Mouse (Mus musculus): Measurements from ENCODE around the gene Cdkn2aipnl. TPM values are rescaled to one million over a fixed set of nuclear protein-coding genes. Genes with fewer than 3 reads are reported as not detected.

Gene Cdkn2aipnl
- polyA plus RNA-seq, 1 experiment from 2014 or later: 40.6 TPM

DNA sequence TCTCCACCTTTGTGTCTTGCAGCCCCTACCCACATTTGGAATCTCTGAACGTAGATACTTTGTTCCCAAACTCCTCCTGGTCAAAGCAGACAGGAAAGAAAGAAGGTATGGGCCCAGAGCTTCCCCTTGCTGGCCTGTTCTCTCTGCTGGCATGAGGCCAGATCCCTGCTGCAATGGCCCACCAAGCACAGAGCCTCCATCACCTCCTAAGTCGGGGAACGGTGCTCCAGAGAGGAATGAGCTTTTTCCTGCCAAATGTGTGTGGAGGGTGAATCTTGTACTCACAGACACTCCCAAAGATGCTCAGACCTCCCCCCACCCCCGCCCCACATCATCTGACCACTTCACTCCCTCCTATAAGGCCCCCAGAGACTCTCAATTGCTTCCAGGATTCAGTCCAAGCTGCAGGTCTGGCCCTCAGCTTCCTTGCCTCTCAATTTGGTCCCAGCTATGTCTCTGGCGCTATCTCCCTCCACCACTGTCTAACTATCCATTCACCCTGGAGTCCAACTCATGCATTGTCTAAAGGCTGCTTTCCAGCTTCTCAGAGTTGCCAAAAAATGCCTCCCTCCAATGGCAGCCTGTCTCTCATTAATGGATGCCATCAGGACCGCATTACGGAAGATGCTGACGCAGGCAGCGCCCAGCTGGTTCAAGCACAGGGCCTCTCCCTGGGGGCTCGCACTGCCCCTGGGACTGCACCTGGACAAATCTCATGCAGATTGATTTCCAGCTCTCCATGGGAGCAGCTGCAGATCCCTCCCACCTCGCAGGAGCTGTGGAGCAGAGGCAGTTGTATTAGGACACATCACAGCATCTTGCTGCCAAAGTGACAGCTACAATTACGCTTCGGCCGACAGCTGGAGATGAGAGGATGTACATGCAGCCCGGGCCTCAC lies 24.6 kb upstream of the Cdkn2aipnl start:
- ATAC-seq (ENCODE audit: low read depth): no peak
- H3K27ac ChIP-seq (ENCODE audit: low read length): no peak overlapping the region
- no peak overlapping the region for H3K4me2 ChIP-seq (ENCODE audit: low read depth, low read length)
- H3K36me3 ChIP-seq (ENCODE audit: control insufficient read depth, insufficient read depth): no peaks in the 10 kb centered on the region
- H3K9me3 ChIP-seq (replicated peaks; ENCODE audit: control insufficient read depth, low read length): no peaks in the 10 kb centered on the region
- no peak overlapping the region for H3K9ac ChIP-seq (ENCODE audit: low read depth, low read length)
- no peaks in the 10 kb centered on the region; the same call in 1 of the 2 replicates for H3K4me1 ChIP-seq (ENCODE audit: control insufficient read depth, low read depth, low read length)
- 57% methylated on average over 15 of the region's 15 CpGs for WGBS (ENCODE audit: insufficient replicate concordance)
- peaks cover 3% of the 10 kb centered on the region; the same call in 1 of the 2 replicates for H3K27me3 ChIP-seq (ENCODE audit: control insufficient read depth, insufficient read depth, low read depth, low read length)
- no peak overlapping the region for H3K4me3 ChIP-seq (ENCODE audit: low read depth, low read length)

DNA sequence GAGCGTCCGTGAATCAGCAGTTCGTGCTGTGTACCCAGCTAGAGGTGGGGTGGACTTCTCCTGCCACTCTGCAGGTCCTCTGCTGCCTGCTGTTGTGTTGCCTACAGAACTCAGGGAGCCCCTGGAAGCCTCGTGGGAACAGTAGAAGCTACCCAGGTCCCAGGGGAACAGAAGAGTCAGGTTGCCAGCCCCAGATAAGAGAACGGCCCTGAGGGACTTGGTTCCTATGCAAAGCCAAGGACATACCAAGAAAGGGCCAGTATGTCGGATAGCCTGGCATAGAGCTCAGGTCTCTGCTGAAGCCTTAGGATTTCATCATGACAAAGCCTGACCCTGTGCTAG lies 24.0 kb upstream of the Cdkn2aipnl start:
- no peaks in the 10 kb centered on the region; the same call in 1 of the 2 replicates for H3K4me1 ChIP-seq (ENCODE audit: control insufficient read depth, low read depth, low read length)
- ATAC-seq (ENCODE audit: low read depth): no peak
- H3K36me3 ChIP-seq (ENCODE audit: control insufficient read depth, insufficient read depth): no peaks in the 10 kb centered on the region
- no peak overlapping the region for H3K4me2 ChIP-seq (ENCODE audit: low read depth, low read length)
- H3K9ac ChIP-seq (ENCODE audit: low read depth, low read length): no peak overlapping the region
- H3K27me3 ChIP-seq (ENCODE audit: control insufficient read depth, insufficient read depth, low read depth, low read length): peaks cover 3% of the 10 kb centered on the region; the same call in 1 of the 2 replicates
- no peak overlapping the region for H3K27ac ChIP-seq (ENCODE audit: low read length)
- H3K9me3 ChIP-seq (replicated peaks; ENCODE audit: control insufficient read depth, low read length): no peaks in the 10 kb centered on the region
- 50% methylated on average over 6 of the region's 6 CpGs for WGBS (ENCODE audit: insufficient replicate concordance)
- H3K4me3 ChIP-seq (ENCODE audit: low read depth, low read length): no peak overlapping the region

DNA sequence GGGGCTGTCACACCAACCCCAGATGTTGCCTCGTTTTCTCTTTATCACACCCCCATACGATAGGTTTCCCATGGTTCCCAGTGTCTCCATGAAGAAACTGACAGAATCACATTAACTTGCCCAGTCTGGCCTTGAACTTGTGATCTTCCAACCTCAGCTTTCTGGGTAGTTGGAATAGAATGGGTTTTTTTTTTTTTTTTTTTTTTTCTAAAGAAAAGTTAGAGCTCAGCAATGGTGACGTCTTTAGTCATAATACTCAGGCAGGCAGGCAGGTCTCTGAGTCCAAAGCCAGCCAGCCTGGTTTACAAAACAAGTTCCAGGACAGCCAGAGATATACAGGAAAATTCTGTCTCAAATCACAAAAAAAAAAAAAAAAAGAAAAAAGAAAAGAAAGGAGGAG lies 23.2 kb upstream of the Cdkn2aipnl start:
- H3K9ac ChIP-seq (ENCODE audit: low read depth, low read length): no peak overlapping the region
- no peak overlapping the region for H3K4me3 ChIP-seq (ENCODE audit: low read depth, low read length)
- no peak overlapping the region for H3K27ac ChIP-seq (ENCODE audit: low read length)
- no peaks in the 10 kb centered on the region; the same call in 1 of the 2 replicates for H3K4me1 ChIP-seq (ENCODE audit: control insufficient read depth, low read depth, low read length)
- no peaks in the 10 kb centered on the region for H3K36me3 ChIP-seq (ENCODE audit: control insufficient read depth, insufficient read depth)
- H3K9me3 ChIP-seq (replicated peaks; ENCODE audit: control insufficient read depth, low read length): no peaks in the 10 kb centered on the region
- WGBS (ENCODE audit: insufficient replicate concordance): 58% methylated on average over 3 of the region's 3 CpGs
- H3K4me2 ChIP-seq (ENCODE audit: low read depth, low read length): no peak overlapping the region
- H3K27me3 ChIP-seq (ENCODE audit: control insufficient read depth, insufficient read depth, low read depth, low read length): peaks cover 3% of the 10 kb centered on the region; the same call in 1 of the 2 replicates
- no peak for ATAC-seq (ENCODE audit: low read depth)

DNA sequence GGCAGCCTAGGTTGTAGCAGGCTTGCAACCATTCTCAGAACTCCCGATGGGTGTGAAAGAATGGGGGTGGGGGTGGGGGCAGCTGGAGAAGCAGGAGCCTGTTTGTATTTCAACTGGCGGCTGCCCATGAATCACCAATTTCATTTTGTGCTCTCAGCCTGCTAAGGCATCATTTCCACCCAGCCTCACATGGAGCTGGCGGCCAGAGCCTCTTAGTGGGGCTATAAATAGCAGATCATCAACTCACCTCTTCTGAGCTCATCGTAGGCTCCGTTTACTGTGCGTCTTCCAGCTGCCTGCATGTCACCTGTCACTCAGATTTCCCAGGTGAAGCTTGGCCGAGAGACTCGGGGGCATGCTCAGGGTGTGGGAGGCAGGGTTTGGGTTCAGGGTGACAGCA lies 21.9 kb upstream of the Cdkn2aipnl start:
- ATAC-seq (ENCODE audit: low read depth): no peak
- no peak overlapping the region for H3K9ac ChIP-seq (ENCODE audit: low read depth, low read length)
- H3K9me3 ChIP-seq (replicated peaks; ENCODE audit: control insufficient read depth, low read length): no peaks in the 10 kb centered on the region
- no peak overlapping the region for H3K4me3 ChIP-seq (ENCODE audit: low read depth, low read length)
- no peak overlapping the region for H3K4me2 ChIP-seq (ENCODE audit: low read depth, low read length)
- no peaks in the 10 kb centered on the region for H3K4me1 ChIP-seq (ENCODE audit: control insufficient read depth, low read depth, low read length)
- 28% methylated on average over 8 of the region's 8 CpGs for WGBS (ENCODE audit: insufficient replicate concordance)
- no peak overlapping the region for H3K27ac ChIP-seq (ENCODE audit: low read length)
- peaks cover 3% of the 10 kb centered on the region; the same call in 1 of the 2 replicates for H3K27me3 ChIP-seq (ENCODE audit: control insufficient read depth, insufficient read depth, low read depth, low read length)
- no peaks in the 10 kb centered on the region for H3K36me3 ChIP-seq (ENCODE audit: control insufficient read depth, insufficient read depth)

DNA sequence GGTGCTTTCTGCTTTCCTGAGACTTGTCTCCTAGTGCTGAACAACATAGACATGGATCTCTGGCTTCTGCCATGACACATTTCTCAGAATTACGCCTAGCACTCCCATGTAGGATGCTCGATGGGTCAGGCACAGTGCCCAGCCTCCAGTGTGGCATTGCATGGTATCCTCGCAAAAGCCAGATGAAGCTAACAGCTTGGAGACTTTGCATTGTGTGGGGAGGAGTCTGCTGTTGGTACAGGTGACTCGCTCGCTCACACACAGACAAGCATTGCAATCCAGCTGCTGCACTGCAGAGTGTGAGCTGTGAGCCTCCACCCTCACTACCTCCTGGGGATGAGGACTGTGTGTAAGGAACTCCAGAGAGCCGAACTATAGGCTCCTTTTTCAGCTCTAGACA lies 21.3 kb upstream of the Cdkn2aipnl start:
- no peaks in the 10 kb centered on the region for H3K36me3 ChIP-seq (ENCODE audit: control insufficient read depth, insufficient read depth)
- no peak for ATAC-seq (ENCODE audit: low read depth)
- no peak overlapping the region for H3K4me2 ChIP-seq (ENCODE audit: low read depth, low read length)
- 63% methylated on average over 6 of the region's 6 CpGs for WGBS (ENCODE audit: insufficient replicate concordance)
- H3K4me3 ChIP-seq (ENCODE audit: low read depth, low read length): no peak overlapping the region
- H3K27ac ChIP-seq (ENCODE audit: low read length): no peak overlapping the region
- H3K9me3 ChIP-seq (replicated peaks; ENCODE audit: control insufficient read depth, low read length): no peaks in the 10 kb centered on the region
- no peak overlapping the region for H3K9ac ChIP-seq (ENCODE audit: low read depth, low read length)
- H3K4me1 ChIP-seq (ENCODE audit: control insufficient read depth, low read depth, low read length): no peaks in the 10 kb centered on the region
- peaks cover 3% of the 10 kb centered on the region; the same call in 1 of the 2 replicates for H3K27me3 ChIP-seq (ENCODE audit: control insufficient read depth, insufficient read depth, low read depth, low read length)

DNA sequence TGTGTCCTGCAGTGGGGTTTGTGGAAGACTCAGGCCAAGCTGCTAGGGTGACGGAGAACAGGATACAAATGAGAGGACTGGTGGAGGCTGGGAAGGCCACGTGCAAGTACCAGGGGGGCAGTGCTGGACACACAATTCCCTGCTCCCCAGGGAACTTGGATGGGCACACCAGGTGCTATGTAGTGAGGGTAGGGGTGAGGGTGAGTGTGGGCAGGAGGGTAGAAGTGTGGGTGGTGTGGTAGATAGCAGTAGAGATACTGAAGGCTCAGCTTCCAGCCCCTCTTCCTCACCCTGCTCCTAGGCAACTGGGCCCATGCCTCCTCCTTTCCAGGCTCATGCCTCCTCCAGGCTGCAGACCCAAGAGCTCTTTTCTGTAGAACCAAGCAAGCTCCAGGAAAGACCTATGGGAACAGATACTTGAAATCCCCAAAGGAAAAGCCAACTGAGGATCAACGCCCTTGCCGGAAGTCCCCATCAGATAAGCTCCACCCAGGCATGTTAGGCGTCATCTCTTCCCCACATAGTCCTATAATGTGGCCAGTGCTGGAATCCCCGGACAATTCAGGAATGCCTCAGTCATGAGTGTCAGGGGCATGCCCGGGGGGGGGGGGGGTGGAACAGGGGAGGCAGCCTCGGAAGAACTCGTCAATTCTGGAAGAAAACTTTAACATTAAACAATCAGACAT lies 18.2 kb upstream of the Cdkn2aipnl start:
- H3K9me3 ChIP-seq (replicated peaks; ENCODE audit: control insufficient read depth, low read length): no peaks in the 10 kb centered on the region
- H3K4me3 ChIP-seq (ENCODE audit: low read depth, low read length): no peak overlapping the region
- H3K4me2 ChIP-seq (ENCODE audit: low read depth, low read length): no peak overlapping the region
- no peaks in the 10 kb centered on the region for H3K4me1 ChIP-seq (ENCODE audit: control insufficient read depth, low read depth, low read length)
- H3K9ac ChIP-seq (ENCODE audit: low read depth, low read length): no peak overlapping the region
- H3K27me3 ChIP-seq (ENCODE audit: control insufficient read depth, insufficient read depth, low read depth, low read length): peaks cover 3% of the 10 kb centered on the region; the same call in 1 of the 2 replicates
- no peak for ATAC-seq (ENCODE audit: low read depth)
- WGBS (ENCODE audit: insufficient replicate concordance): 53% methylated on average over 9 of the region's 9 CpGs
- H3K27ac ChIP-seq (ENCODE audit: low read length): no peak overlapping the region
- H3K36me3 ChIP-seq (ENCODE audit: control insufficient read depth, insufficient read depth): no peaks in the 10 kb centered on the region

DNA sequence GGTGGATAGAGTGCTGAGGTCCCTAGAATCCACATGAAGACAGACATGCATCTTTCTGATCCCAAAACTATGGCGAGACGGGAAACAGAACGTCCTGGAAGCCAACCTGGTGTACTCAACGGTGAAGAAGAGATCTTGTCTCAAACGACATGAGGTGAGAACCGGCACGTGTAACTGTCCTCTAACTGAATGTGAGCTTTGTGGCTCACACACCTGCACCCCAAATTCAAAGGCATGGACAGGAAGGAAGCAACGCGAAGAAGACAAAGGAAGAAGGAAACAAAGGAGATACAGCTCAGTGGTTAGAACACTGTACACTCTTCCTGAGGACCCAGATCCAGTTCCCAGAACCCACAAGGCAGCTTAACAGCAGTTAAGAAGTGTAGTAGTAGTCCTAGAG lies 17.5 kb upstream of the Cdkn2aipnl start:
- Histone ChIP-seq H3K4me2 (ENCODE audit: low read depth, low read length) (no peak overlapping the region), H3K27ac (ENCODE audit: low read length) (no peak overlapping the region), H3K27me3 (ENCODE audit: control insufficient read depth, insufficient read depth, low read depth, low read length) (peaks cover 3% of the 10 kb centered on the region; the same call in 1 of the 2 replicates), H3K4me1 (ENCODE audit: control insufficient read depth, low read depth, low read length) (no peaks in the 10 kb centered on the region), H3K36me3 (ENCODE audit: control insufficient read depth, insufficient read depth) (no peaks in the 10 kb centered on the region), H3K9ac (ENCODE audit: low read depth, low read length) (no peak overlapping the region), H3K9me3 (replicated peaks; ENCODE audit: control insufficient read depth, low read length) (no peaks in the 10 kb centered on the region), H3K4me3 (ENCODE audit: low read depth, low read length) (no peak overlapping the region)
- 79% methylated on average over 9 of the region's 9 CpGs for WGBS (ENCODE audit: insufficient replicate concordance)
- no peak for ATAC-seq (ENCODE audit: low read depth)

DNA sequence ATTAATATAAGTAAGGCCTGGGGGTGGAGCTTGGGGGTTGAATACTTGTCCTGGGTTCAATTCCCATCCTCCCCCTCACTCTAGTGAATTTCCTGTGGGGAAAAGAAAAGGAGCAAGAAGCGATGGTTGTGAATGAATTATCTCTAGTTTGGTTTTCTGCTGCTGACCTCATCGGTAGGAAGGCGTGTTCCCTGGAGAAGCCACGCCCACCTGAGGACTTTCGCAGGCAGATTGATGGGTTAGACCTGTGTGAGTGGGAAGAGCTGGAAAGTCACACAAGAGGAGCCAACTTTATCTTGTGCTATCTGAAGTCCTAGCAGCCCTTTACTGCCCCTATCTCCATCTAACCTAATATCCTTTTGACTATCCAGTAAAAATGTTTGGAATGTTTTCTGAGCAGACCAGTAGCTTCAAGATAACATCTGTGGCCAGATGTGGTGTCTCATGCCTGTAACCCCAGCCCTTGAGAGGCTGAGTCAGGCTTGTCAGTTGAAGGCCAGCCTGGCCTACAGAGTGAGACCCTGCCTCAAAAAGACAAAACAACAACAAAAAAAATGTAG lies 15.5 kb upstream of the Cdkn2aipnl start:
- Histone ChIP-seq H3K27ac (ENCODE audit: low read length) (no peak overlapping the region), H3K36me3 (ENCODE audit: control insufficient read depth, insufficient read depth) (no peaks in the 10 kb centered on the region), H3K4me2 (ENCODE audit: low read depth, low read length) (no peak overlapping the region), H3K4me3 (ENCODE audit: low read depth, low read length) (no peak overlapping the region), H3K9ac (ENCODE audit: low read depth, low read length) (no peak overlapping the region), H3K9me3 (replicated peaks; ENCODE audit: control insufficient read depth, low read length) (no peaks in the 10 kb centered on the region), H3K4me1 (ENCODE audit: control insufficient read depth, low read depth, low read length) (no peaks in the 10 kb centered on the region), H3K27me3 (ENCODE audit: control insufficient read depth, insufficient read depth, low read depth, low read length) (no peaks in the 10 kb centered on the region)
- 26% methylated on average over 5 of the region's 5 CpGs for WGBS (ENCODE audit: insufficient replicate concordance)
- ATAC-seq (ENCODE audit: low read depth): no peak

DNA sequence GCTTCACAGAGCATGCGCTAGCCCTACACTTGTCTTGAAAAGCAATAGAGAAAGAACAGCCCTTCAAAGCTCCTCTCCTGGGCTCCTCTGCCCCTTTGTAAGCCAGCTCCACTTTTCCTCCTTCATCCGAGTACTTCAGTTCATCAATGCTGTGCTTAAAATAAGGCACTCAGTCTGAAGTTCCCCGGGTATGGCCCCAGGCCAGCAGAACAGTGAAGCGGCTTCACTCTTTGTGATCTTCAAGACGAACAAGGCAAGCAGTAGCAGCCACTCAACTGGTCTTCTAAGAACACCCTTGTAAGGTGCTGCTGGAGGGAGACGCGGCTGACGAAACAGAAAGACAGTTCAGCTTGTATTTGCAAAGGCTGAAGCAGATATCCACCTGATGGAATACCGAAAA lies 11.3 kb upstream of the Cdkn2aipnl start:
- H3K9me3 ChIP-seq (replicated peaks; ENCODE audit: control insufficient read depth, low read length): no peaks in the 10 kb centered on the region
- no peak for ATAC-seq (ENCODE audit: low read depth)
- H3K9ac ChIP-seq (ENCODE audit: low read depth, low read length): no peak overlapping the region
- 65% methylated on average over 9 of the region's 9 CpGs for WGBS (ENCODE audit: insufficient replicate concordance)
- H3K27ac ChIP-seq (ENCODE audit: low read length): no peak overlapping the region
- H3K4me2 ChIP-seq (ENCODE audit: low read depth, low read length): no peak overlapping the region
- no peaks in the 10 kb centered on the region for H3K4me1 ChIP-seq (ENCODE audit: control insufficient read depth, low read depth, low read length)
- no peaks in the 10 kb centered on the region for H3K27me3 ChIP-seq (ENCODE audit: control insufficient read depth, insufficient read depth, low read depth, low read length)
- H3K36me3 ChIP-seq (ENCODE audit: control insufficient read depth, insufficient read depth): no peaks in the 10 kb centered on the region
- no peak overlapping the region for H3K4me3 ChIP-seq (ENCODE audit: low read depth, low read length)
